Mouse (Mus musculus): ENCODE results near the gene Acbd7. TPM values are rescaled to one million over a fixed set of nuclear protein-coding genes. Genes with fewer than 3 reads are reported as not detected.

The Acbd7 gene
- polyA plus RNA-seq, 1 experiment from 2014 or later: 5.2 TPM

- peak; percentile 45; the same call in 1 of the 2 replicates for ATAC-seq (ENCODE audit: low FRiP score)
- no peaks in the 10 kb centered on the region for H3K9me3 ChIP-seq (replicated peaks)
- H3K4me2 ChIP-seq: peak overlapping the region; percentile 71
- H3K4me1 ChIP-seq: peaks cover 30% of the 10 kb centered on the region
- peak overlapping the region; percentile 71 for H3K4me3 ChIP-seq (replicated peaks)
- H3K27ac ChIP-seq (replicated peaks): peak overlapping the region; percentile 91
- H3K27me3 ChIP-seq (replicated peaks): no peaks in the 10 kb centered on the region
- 2% methylated on average over 21 of the region's 21 CpGs for WGBS
- peak overlapping the region; percentile 85 for H3K9ac ChIP-seq (replicated peaks)
- peaks cover 23% of the 10 kb centered on the region for H3K36me3 ChIP-seq
These were observed 3.9 kb upstream of the Acbd7 start for GRCm38 (mm10) chr2:3332056-3332455.

- no peaks in the 10 kb centered on the region for H3K9me3 ChIP-seq (replicated peaks)
- no peaks in the 10 kb centered on the region for H3K27me3 ChIP-seq (replicated peaks)
- H3K4me3 ChIP-seq (replicated peaks): peak within 1 kb of the TSS; percentile 71
- peak within 1 kb of the TSS; percentile 71 for H3K4me2 ChIP-seq
- WGBS: under 1% methylated on average over 45 of the region's 45 CpGs
- peak within 1 kb of the TSS; percentile 85 for H3K9ac ChIP-seq (replicated peaks)
- H3K36me3 ChIP-seq: peaks cover 19% of the 10 kb centered on the region
- peak; percentile 98 for ATAC-seq (ENCODE audit: low FRiP score)
- H3K4me1 ChIP-seq: peaks cover 30% of the 10 kb centered on the region
- peak within 1 kb of the TSS; percentile 91 for H3K27ac ChIP-seq (replicated peaks)
These were observed 3.3 kb upstream of the Acbd7 start, which contains the start of gene Rpp38 for GRCm38 (mm10) chr2:3332484-3333242. Gene Rpp38 (minus strand): TSS chr2:3332643.

GRCm38 (mm10) chr2:3333761-3334160, 2.2 kb upstream of the Acbd7 start:
- Histone ChIP-seq H3K9ac (replicated peaks) (no peak overlapping the region), H3K27me3 (replicated peaks) (0 out of 2 replicates have a peak, but pooled peaks cover 3% of the 10 kb centered on the region), H3K4me1 (peaks cover 30% of the 10 kb centered on the region), H3K4me3 (replicated peaks) (no peak overlapping the region), H3K27ac (replicated peaks) (no peak overlapping the region), H3K4me2 (no peak overlapping the region), H3K36me3 (peaks cover 10% of the 10 kb centered on the region), H3K9me3 (replicated peaks) (no peaks in the 10 kb centered on the region)
- 92% methylated on average over 12 of the region's 12 CpGs for WGBS
- no peak for ATAC-seq (ENCODE audit: low FRiP score)

- Histone ChIP-seq H3K4me3 (replicated peaks) (no peak overlapping the region), H3K4me1 (no peaks in the 10 kb centered on the region), H3K9me3 (replicated peaks) (no peaks in the 10 kb centered on the region), H3K27ac (replicated peaks) (no peak overlapping the region), H3K9ac (replicated peaks) (no peak overlapping the region), H3K27me3 (replicated peaks) (no peaks in the 10 kb centered on the region; the same call in 1 of the 2 replicates), H3K36me3 (no peaks in the 10 kb centered on the region), H3K4me2 (no peak overlapping the region)
- ATAC-seq (ENCODE audit: low FRiP score): no peak
- WGBS: 87% methylated on average over 4 of the region's 4 CpGs
These were observed 12.5 kb downstream of the Acbd7 start for GRCm38 (mm10) chr2:3348422-3348821.

GRCm38 (mm10) chr2:3348919-3349318, 13.0 kb downstream of the Acbd7 start:
- H3K4me3 ChIP-seq (replicated peaks): no peak overlapping the region
- ATAC-seq (ENCODE audit: low FRiP score): no peak
- no peaks in the 10 kb centered on the region for H3K36me3 ChIP-seq
- no peak overlapping the region for H3K9ac ChIP-seq (replicated peaks)
- no peak overlapping the region for H3K4me2 ChIP-seq
- H3K27ac ChIP-seq (replicated peaks): no peak overlapping the region
- WGBS: 19% methylated on average over 3 of the region's 3 CpGs
- no peaks in the 10 kb centered on the region for H3K9me3 ChIP-seq (replicated peaks)
- H3K4me1 ChIP-seq: no peaks in the 10 kb centered on the region
- no peaks in the 10 kb centered on the region for H3K27me3 ChIP-seq (replicated peaks)

DNA sequence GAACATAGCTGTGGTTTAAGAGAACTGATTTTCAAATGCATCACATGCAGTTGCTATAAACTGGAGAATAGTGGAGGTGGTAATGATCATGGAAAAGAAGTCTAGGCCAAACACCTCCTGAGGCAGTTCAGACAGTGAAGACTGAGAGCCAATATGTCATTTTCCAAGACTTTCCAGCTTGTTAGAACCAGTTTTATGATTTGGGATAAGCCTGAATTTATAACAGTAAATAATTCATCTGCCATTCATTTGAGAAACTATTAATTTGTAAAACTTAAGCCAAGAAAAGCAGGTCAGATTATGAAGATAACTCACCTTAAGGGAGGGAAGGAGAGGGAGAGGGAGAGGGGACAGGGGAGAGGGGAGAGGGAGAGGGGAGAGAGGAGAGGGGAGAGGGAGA, 17.2 kb downstream of the Acbd7 start:
- no peak overlapping the region for H3K9ac ChIP-seq (replicated peaks)
- H3K27ac ChIP-seq (replicated peaks): no peak overlapping the region
- no peak for ATAC-seq (ENCODE audit: low FRiP score)
- H3K4me1 ChIP-seq: no peaks in the 10 kb centered on the region
- no peaks in the 10 kb centered on the region for H3K9me3 ChIP-seq (replicated peaks)
- H3K36me3 ChIP-seq: no peaks in the 10 kb centered on the region
- H3K4me2 ChIP-seq: no peak overlapping the region
- H3K4me3 ChIP-seq (replicated peaks): no peak overlapping the region
- no peaks in the 10 kb centered on the region for H3K27me3 ChIP-seq (replicated peaks)

- H3K4me3 ChIP-seq (replicated peaks): no peak overlapping the region
- H3K4me2 ChIP-seq: no peak overlapping the region
- no peaks in the 10 kb centered on the region for H3K9me3 ChIP-seq (replicated peaks)
- no peaks in the 10 kb centered on the region for H3K4me1 ChIP-seq
- no peak overlapping the region for H3K27ac ChIP-seq (replicated peaks)
- WGBS: 91% methylated on average over 8 of the region's 8 CpGs
- H3K36me3 ChIP-seq: no peaks in the 10 kb centered on the region
- H3K27me3 ChIP-seq (replicated peaks): no peaks in the 10 kb centered on the region
- no peak overlapping the region for H3K9ac ChIP-seq (replicated peaks)
- no peak for ATAC-seq (ENCODE audit: low FRiP score)
These were observed 19.8 kb downstream of the Acbd7 start for GRCm38 (mm10) chr2:3355793-3356192.

DNA sequence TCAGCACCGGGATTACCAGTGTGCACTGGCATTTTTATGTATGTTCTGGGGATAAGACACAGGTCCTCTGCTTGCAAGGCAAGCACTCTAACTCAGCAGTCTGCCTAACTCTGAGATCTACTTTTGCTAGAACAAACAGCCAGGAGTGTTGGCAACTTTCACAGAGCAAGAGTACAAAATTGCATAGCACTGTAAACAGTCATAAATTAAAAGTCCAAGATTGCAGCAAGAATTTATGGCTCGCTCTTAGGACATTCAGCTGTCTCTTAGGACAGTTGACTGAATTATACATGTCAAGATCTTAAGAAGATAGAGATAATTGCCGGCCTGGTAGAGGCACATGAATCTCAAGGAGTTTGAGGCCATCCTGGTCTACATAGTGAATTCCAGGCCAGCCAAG, 20.3 kb downstream of the Acbd7 start:
- Histone ChIP-seq H3K4me3 (replicated peaks) (no peak overlapping the region), H3K4me1 (no peaks in the 10 kb centered on the region), H3K27ac (replicated peaks) (no peak overlapping the region), H3K36me3 (no peaks in the 10 kb centered on the region), H3K27me3 (replicated peaks) (no peaks in the 10 kb centered on the region), H3K4me2 (no peak overlapping the region), H3K9ac (replicated peaks) (no peak overlapping the region), H3K9me3 (replicated peaks) (no peaks in the 10 kb centered on the region)
- WGBS: 80% methylated on average over 3 of the region's 3 CpGs
- ATAC-seq (ENCODE audit: low FRiP score): no peak

GRCm38 (mm10) chr2:3357887-3358286, 21.9 kb downstream of the Acbd7 start:
- H3K27ac ChIP-seq (replicated peaks): no peak overlapping the region
- H3K36me3 ChIP-seq: no peaks in the 10 kb centered on the region
- no peak overlapping the region for H3K4me3 ChIP-seq (replicated peaks)
- no peaks in the 10 kb centered on the region for H3K27me3 ChIP-seq (replicated peaks)
- ATAC-seq (ENCODE audit: low FRiP score): no peak
- WGBS: 78% methylated on average over 3 of the region's 3 CpGs
- no peak overlapping the region for H3K4me2 ChIP-seq
- H3K9me3 ChIP-seq (replicated peaks): no peaks in the 10 kb centered on the region
- no peaks in the 10 kb centered on the region for H3K4me1 ChIP-seq
- no peak overlapping the region for H3K9ac ChIP-seq (replicated peaks)

- no peak overlapping the region for H3K9ac ChIP-seq (replicated peaks)
- no peak for ATAC-seq (ENCODE audit: low FRiP score)
- WGBS: 88% methylated on average over 3 of the region's 3 CpGs
- no peak overlapping the region for H3K4me2 ChIP-seq
- H3K27me3 ChIP-seq (replicated peaks): no peaks in the 10 kb centered on the region
- no peak overlapping the region for H3K4me3 ChIP-seq (replicated peaks)
- no peaks in the 10 kb centered on the region for H3K9me3 ChIP-seq (replicated peaks)
- no peaks in the 10 kb centered on the region for H3K4me1 ChIP-seq
- H3K27ac ChIP-seq (replicated peaks): no peak overlapping the region
- H3K36me3 ChIP-seq: no peaks in the 10 kb centered on the region
These were observed 25.1 kb downstream of the Acbd7 start for GRCm38 (mm10) chr2:3361067-3361466.

DNA sequence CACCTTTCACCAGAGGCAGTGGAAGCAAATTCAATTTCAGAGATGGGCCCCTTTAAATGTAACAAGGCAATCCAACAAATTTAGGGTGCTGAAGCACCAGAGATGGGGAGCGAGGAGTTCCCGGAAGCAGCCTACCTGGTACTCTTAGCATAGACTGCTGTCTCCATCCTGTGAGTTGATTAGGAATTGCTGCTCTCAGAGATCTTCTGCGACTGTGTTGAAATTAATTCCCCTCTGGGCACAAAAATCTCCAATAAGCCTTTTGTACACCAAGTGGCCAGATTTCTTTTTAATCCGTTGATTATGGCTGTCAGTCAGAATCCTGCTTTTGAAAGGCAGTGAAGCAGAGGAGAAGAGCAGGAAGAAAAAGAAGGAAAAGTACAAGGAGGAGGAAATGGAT, 29.2 kb downstream of the Acbd7 start:
- no peaks in the 10 kb centered on the region for H3K36me3 ChIP-seq
- no peak overlapping the region for H3K4me2 ChIP-seq
- 73% methylated on average over 4 of the region's 4 CpGs for WGBS
- H3K27ac ChIP-seq (replicated peaks): no peak overlapping the region
- no peak overlapping the region for H3K9ac ChIP-seq (replicated peaks)
- no peaks in the 10 kb centered on the region for H3K27me3 ChIP-seq (replicated peaks)
- no peaks in the 10 kb centered on the region for H3K9me3 ChIP-seq (replicated peaks)
- H3K4me3 ChIP-seq (replicated peaks): no peak overlapping the region
- H3K4me1 ChIP-seq: no peaks in the 10 kb centered on the region
- no peak for ATAC-seq (ENCODE audit: low FRiP score)

GRCm38 (mm10) chr2:3387105-3387860, 51.3 kb downstream of the Acbd7 start:
- H3K9me3 ChIP-seq (replicated peaks): no peaks in the 10 kb centered on the region
- no peak overlapping the region for H3K4me2 ChIP-seq
- ATAC-seq (ENCODE audit: low FRiP score): no peak
- no peaks in the 10 kb centered on the region for H3K27me3 ChIP-seq (replicated peaks)
- 75% methylated on average over 6 of the region's 6 CpGs for WGBS
- H3K4me3 ChIP-seq (replicated peaks): no peak overlapping the region
- no peak overlapping the region for H3K9ac ChIP-seq (replicated peaks)
- H3K36me3 ChIP-seq: no peaks in the 10 kb centered on the region
- no peak overlapping the region for H3K27ac ChIP-seq (replicated peaks)
- H3K4me1 ChIP-seq: no peaks in the 10 kb centered on the region

Measured in neural tube, embryonic 15.5 days (tissue).